Mouse (Mus musculus) heart, postnatal 25 days (tissue): ENCODE results near the gene RPS10-NUDT3. TPM values are rescaled to one million over a fixed set of nuclear protein-coding genes. Genes with fewer than 3 reads are reported as not detected.

ENCODE experiments used
- DNase-seq: peaks from one replicate; pipeline ENCODE4 v3.0.0; 2022; ENCODE audit warnings: low spot score
- intact Hi-C: fragments of 180-260 bp; cut with DNase I; formaldehyde crosslinking; loops from one replicate; pipeline ENCODE4 v1.15.1; 2025
- total RNA-seq, 2 experiments: library from RNA; stranded (reverse); gene quantifications; 2 replicates each; pipeline ENCODE4 v1.2.3; 2021

Gene RPS10-NUDT3
- total RNA-seq, 2 experiments from 2014 or later = 0.94 TPM; not detected in 1

DNA sequence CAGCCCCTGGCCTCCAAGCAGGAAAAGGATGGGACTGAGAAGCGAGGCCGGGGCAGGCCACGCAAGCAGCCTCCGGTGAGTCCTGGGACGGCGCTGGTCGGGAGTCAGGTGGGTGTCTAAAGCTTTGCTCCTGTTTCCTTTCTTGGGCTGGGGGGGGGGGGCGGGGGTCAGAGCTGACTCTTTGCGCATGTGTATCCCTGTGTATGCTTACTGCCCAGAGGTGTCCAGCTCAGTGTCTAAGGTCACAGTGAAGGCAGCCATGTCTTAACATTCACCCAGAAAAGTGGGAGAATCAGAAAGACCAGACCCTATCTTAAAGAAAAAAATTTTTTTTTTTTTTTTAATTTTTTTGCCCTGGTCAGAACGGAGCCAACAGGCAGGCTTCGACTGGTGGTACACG lies 75.4 kb downstream of the RPS10-NUDT3 start:
- intact Hi-C loops = no loop called here
- DNase-seq = no peak

- DNase-seq = no peak
These were observed 76.2 kb downstream of the RPS10-NUDT3 start for GRCm38 (mm10) chr17:27558845-27559244.

GRCm38 (mm10) chr17:27557927-27558661 lies 76.9 kb downstream of the RPS10-NUDT3 start:
- DNase-seq = no peak
- intact Hi-C loops = no loop called here

More at GRCm38 (mm10) chr17:27558845-27559244, 76.2 kb downstream of the RPS10-NUDT3 start:
- intact Hi-C loops = no loop called here

DNA sequence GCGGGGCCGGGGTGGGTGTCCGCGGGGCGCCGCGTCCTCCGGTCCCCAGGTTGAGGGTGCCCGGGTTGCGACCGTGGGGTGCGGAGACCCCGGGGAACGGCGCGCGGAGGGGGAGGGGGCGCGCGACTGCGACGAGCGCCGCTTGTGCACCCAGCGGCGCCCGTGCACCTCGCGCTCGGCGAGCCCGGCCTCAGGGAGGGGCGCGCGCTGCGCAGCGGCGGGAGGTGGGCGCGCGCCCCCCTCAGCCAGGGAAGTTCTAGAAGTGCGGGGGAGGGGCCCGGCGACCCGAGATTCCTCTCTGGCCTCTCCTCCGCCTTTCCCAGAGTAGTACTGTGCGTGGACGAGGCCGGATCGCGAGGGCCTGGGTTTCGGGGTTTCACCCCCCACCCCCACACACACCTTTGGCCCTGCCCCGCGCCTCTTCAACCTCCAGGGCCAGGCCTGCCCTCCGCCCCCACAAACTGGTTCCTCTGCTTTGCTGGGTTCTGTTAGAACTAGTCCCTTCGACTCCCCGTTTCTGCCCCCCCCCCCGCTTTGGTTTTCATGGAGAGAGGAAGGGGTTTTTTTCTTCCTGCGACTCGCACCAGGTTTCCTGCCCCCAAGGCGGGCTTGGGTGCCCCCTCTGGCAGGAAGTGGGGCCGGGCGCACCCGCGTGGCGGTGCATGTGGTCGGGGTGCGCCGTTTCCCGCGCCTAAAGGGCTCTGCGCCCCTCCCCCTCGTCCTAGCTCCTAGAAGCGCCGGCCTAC lies 77.7 kb downstream of the RPS10-NUDT3 start:
- intact Hi-C loops = no loop called here
- DNase-seq = no peak

GRCm38 (mm10) chr17:27556315-27557011 lies 78.6 kb downstream of the RPS10-NUDT3 start, which contains the start of gene Hmga1:
Hmga1 (plus strand) TSS chr17:27556497.
- peak; percentile 67 for DNase-seq
- intact Hi-C loops = no loop called here

DNA sequence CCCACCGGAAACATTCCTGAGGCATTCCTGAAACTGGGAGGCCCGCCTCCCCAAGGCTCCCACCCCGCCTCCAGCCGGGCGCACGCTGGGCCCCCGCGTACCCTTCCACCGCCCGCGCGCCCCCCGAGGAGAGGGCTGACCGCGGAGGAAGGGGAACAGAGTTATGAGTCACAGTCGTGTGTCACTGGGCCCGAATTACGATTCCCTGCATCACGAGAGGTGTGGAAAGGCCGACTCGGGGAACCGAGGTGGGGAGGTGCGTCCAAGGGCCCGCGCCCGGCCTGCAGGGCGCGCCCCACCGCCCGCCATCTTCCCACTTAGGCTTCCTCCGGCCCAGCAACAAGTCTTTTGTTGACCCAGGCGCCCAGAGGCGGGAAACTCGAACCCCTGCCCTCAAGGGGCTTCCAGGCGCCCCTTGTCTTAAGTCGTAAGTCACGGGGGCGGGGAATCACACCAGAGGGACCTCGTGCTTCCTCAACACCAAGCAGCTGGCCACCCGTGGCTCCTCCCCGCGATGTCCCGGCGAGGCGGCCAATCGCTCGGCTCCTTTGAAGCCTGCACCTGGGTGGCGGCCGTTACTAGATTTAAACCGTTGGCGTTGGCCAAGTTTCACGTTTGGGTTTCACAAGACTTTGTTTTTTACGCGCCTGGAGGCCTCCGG lies 79.4 kb downstream of the RPS10-NUDT3 start:
- intact Hi-C loops = no loop called here
- DNase-seq = peak; percentile 29

GRCm38 (mm10) chr17:27555075-27555511 lies 79.9 kb downstream of the RPS10-NUDT3 start:
- intact Hi-C loops = no loop called here
- no peak for DNase-seq

GRCm38 (mm10) chr17:27554062-27554960 lies 80.7 kb downstream of the RPS10-NUDT3 start:
- no peak for DNase-seq
- intact Hi-C loops = no loop called here

GRCm38 (mm10) chr17:27552215-27553201 lies 82.5 kb downstream of the RPS10-NUDT3 start:
- no peak for DNase-seq
- intact Hi-C loops = no loop called here

DNA sequence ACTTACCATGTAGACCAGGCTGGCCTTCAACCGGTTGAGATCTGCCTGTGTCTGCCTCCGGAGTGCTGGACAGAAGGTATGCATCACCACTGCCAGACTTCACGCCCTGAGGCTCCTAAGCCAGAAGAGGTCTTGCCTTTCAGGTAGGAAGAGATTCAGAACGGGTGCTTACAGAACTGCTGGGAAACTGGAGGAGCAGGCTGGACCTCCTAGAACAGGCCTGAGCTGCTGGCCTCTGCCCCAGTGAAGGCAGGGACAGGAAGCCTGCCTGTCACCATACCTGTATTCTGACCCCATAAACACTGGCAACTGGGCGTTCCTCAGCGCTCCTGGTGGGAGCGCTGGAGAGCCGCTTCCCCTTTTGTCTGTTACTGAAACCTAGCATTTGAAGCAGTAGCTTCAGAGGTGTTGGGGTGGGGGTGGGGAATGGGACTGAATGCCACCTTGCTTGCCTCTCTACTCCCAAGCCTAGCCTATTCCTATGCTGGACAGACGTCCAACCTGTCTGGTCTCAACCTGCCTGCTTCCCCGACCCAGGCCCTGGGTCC lies 83.6 kb downstream of the RPS10-NUDT3 start:
- DNase-seq = no peak
- intact Hi-C loops = no loop called here

GRCm38 (mm10) chr17:27549234-27549633 lies 85.8 kb downstream of the RPS10-NUDT3 start:
- intact Hi-C loops = no loop called here
- DNase-seq = no peak

DNA sequence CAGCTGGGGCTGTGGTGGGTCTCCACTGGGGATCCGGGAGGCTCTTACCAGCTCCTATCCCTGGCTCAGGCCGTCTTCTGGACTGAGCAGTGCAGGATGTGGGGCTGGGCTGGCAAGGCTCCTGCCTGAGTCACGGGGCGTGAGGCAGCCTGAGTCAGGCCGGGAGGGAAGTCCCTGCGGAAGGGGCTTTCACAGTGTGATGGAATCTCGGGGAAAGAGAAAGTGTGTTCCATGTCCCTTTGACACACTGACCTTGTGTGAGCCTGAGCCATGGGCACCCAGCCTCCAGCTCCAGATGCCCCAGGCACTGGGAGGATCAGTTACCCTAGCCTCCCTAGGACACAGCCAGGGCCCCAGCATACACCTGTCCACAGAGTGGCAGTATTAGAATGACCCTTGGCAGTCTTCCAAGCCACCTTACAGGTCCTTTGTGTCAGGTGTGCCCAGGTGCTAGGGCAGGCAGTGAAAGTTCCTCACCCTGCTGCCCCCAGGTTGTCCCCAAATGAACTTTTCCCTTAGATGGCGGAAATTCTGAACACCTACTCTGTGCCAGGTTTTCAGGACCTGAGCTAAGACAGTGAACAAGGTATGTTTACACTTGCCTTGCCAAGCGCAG lies 87.7 kb downstream of the RPS10-NUDT3 start:
- DNase-seq = peak; percentile 37
- intact Hi-C loops = no loop called here

- intact Hi-C loops = no loop called here
- DNase-seq = no peak
These were observed 88.4 kb downstream of the RPS10-NUDT3 start for GRCm38 (mm10) chr17:27546574-27547085.

- intact Hi-C loops = no loop called here
- no peak for DNase-seq
These were observed 89.0 kb downstream of the RPS10-NUDT3 start for GRCm38 (mm10) chr17:27545991-27546390.

DNA sequence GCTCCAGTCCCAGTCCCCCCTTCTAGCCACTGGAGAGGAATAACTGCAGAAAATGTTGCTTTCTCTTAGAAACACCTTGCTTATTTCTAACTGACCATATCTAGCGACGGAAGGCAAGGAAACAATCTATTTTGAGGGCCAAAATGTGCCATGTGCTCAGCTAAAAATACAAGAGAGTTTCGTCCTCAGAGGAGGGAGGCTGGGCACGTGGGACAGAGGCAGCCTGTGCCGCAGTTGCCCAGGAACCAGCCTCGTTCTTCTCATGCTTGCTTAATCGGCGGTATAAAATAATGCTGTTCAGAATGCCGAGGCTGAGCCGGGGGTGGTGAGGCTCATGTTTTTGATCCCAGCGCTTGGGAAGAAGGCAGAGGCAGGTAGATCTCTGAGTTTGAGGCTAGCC lies 90.5 kb downstream of the RPS10-NUDT3 start:
- intact Hi-C loops = no loop called here
- DNase-seq = no peak

GRCm38 (mm10) chr17:27541984-27542383 lies 93.0 kb downstream of the RPS10-NUDT3 start:
- DNase-seq = no peak
- intact Hi-C loops = no loop called here

DNA sequence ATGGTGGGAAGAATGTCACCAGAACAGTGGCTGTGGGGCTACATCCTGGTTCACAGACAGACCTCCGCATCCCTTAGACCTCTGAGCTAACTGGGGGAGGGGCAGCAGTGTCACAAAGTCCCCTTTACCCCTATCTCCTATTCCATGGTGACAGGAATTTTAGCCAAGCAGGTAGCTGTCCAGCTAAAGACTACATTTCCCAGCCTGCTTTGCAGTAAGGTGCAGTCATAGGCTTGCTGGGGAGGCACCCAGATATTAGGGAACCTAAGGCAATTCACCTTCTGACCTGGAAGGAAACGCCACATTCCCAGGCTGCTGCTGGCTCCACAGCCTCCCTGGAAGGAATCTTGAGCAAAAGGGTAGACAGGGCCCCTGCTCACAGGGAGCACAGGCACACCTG lies 93.8 kb downstream of the RPS10-NUDT3 start:
- DNase-seq = no peak
- intact Hi-C loops = no loop called here
